Mouse (Mus musculus): ENCODE results near the gene Inafm2.

The Inafm2 gene

GRCm38 (mm10) chr2:118756103-118756502 is 10.5 kb downstream of the Inafm2 start:
- DNase-seq (ENCODE audit: low read depth, low spot score), result no peak

DNA sequence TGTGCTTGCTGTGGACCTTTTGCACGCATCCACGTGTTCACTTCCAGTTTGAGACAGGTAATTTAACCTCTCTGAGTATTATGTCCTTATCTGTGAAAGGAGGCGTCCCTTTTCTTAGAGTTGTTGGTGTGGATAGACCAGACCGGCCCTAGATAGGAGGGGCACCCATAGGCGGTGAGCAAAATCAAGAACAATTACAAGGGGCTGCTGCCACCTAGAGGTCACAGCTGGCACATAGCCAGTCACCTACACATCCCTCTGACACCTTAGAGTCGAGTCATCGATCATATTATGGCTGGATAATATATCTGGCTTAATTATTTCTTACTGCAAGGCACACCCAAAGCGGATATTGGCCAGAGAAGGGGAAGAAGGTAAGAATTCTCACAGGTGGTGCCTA is 14.3 kb downstream of the Inafm2 start:
- DNase-seq (ENCODE audit: low read depth, low spot score), result no peak

GRCm38 (mm10) chr2:118760311-118761025 is 14.9 kb downstream of the Inafm2 start:
- DNase-seq (ENCODE audit: low read depth, low spot score), result no peak

GRCm38 (mm10) chr2:118761358-118761757 is 15.8 kb downstream of the Inafm2 start:
- no peak for DNase-seq (ENCODE audit: low read depth, low spot score)

DNA sequence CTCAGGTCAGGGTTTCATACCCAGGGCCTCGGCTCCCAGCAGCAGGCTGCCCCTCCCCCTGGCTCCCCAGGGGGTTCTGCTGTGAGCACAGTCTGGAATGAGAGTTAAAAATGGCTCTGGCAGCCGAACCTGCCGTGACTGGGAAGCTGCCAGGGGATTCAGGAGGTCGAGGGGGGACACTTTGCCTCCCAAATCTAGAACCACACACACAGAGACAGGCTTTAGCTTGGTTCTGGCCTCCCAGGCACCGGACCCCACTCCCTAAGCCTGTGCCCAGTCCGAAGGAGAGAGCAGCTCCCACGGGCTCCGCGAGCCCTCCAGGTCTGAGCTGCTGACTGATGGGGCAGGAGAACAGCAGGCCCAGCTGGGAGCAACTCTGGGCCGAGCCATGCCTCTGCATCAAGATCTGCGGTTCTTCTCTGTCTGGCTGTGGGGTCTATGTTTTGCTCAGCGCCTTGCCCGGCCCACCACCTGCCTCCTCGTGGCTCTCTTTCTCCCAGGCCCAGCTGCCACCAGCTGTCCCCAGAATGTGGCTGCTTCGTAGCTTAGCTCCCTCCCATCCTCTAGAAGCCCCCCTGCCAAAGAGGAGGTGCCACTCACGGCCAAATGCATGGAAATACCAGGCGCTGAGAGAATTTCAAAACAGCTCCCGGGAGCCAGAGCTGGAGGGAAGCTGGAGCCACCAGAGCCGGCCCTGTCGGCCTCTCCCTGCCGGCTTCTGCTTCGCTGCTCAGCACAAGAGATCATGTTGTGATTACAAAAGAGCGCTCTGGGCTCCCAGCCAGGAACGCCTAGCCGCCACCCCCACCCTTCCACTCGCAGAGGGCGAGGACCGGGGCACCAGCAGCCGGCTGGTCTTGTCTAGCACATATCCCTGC is 16.6 kb downstream of the Inafm2 start, which contains the start of gene Ccdc9b:
Gene Ccdc9b, minus strand, starts transcription at position 756 of the 878 bp plus-strand sequence.
- DNase-seq (ENCODE audit: low read depth, low spot score), result no peak

DNA sequence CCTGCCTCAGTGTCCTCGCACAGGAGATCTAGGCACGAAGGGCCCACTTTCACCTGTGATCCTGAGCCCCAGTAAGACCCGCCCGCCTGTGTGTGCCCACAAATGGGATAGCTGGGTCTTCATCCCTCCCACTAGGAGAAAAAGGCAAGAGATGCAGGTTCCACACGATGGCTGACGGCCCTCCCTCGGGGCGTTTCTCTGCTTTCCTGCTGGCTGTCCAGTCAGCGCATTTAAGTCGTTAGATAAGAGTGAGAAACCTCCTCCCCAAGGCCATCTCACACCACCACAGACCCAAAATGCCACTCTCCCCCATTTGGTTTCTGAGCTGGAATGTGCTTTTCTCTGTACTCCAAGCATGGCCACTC is 17.2 kb downstream of the Inafm2 start:
- DNase-seq (ENCODE audit: low read depth, low spot score), result no peak

GRCm38 (mm10) chr2:118763469-118763868 is 17.9 kb downstream of the Inafm2 start:
- no peak for DNase-seq (ENCODE audit: low read depth, low spot score)

GRCm38 (mm10) chr2:118764094-118764831 is 18.7 kb downstream of the Inafm2 start:
- DNase-seq (ENCODE audit: low read depth, low spot score), result no peak

DNA sequence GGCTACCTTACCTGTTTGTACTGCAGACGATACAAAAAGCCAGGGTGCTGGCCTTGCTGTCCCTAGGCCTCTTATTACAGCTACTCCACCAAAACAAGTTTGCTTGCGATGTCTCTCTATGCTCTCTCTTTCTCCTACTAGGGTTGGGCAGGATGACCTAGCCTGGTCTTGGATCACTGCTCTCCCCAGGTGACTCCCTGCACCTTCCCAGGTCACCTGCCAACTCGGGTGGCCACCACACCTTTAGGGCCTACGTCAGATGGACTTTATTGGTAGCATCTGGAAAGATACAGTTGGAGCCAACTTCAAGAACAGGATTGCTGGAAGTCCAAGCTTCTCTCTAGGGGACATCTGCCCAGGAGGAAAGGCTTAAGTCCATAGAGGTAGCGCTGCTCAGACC is 19.3 kb downstream of the Inafm2 start:
- no peak for DNase-seq (ENCODE audit: low read depth, low spot score)

DNA sequence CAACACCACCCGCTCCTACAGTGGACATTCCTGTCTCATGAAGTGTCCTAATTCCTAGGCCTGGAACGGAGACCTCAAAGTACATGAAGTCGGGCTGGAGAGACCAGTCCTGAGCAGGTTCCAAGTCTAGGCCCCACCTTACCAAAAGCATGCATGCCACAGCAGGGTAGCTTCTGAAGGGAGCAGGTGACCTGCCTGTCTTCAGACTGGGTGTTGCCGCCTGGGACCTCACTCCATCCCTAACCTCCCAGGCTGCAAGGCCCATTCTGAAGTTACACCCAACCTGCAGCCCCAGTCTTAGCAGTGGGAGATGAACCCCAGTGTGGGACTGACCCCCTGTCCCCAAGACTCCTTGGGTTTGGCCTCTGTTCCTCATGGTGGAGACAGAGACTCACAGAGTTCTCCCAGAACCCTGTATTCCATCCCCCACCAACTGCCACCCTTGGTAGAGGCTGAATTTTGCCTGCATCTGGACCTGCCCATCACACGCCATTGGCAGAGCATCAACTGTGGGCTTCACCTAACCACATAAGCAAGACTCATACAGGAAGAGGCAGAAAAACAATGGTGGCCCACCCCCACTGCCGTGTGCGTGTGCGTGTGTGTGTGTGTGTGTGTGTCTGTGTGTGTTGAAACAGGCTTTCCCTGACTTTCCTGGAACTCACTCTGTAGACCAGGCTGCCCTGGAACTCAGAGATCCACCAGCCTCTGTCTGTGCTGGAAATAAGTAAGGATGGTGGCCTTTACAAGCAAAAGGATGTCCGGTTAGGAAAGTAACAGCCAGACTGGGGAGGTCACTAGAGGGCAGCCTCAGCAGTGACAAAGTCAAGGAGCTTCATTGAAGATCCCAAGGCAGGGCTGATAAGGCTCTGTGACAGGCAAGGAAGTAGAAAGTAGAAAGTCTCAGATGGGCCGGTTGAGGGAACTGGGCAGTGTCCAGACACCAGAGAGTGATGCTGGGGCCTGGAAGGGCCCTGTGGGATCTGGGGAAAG is 20.8 kb downstream of the Inafm2 start:
- DNase-seq (ENCODE audit: low read depth, low spot score), result no peak

GRCm38 (mm10) chr2:118772158-118772874 is 26.8 kb downstream of the Inafm2 start, which contains the start of gene Phgr1:
Gene Phgr1, plus strand, starts transcription at chr2:118772769.
- DNase-seq (ENCODE audit: low read depth, low spot score), result no peak

DNA sequence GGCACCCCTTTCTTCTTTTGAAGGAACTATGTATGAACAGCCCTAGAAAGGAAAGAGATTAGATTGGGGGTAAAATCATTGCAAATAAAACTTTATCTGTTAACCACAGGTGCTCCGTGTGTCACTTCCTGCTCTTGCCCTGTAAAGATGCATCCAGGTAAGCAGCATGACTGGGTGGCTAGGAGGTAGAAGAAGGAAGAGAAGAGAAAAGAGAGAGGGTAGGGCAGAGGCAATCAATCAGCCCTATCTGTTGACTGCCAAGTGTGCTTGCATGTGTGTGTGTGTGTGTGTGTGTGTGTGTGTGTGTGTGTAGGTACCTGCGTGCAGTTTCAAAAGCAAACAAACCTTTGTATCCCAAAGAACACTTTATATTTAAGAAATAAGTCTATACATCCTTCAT is 29.0 kb downstream of the Inafm2 start:
- DNase-seq (ENCODE audit: low read depth, low spot score), result no peak

- no peak for DNase-seq (ENCODE audit: low read depth, low spot score)
These were observed 29.8 kb downstream of the Inafm2 start for GRCm38 (mm10) chr2:118775396-118775795.

DNA sequence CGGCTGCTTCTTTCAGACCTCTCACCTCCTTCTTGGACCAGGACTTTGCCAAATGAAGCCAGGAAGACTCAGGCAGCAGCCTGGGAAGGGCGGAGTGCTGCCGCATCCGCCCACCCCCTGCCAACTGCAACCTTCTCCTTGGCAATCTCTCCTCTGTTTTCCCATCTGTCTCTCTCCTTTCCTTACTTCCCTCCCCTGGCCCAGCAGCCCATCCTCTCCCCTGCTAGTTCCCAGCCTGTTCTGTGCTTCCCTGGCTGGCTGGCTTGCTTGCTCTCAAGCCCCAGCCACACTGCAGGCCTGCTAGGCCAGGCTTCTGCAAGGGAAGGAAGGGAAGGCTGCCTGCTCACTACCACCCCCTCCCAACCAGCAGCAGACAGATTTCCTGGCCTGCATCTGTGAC is 30.3 kb downstream of the Inafm2 start:
- DNase-seq (ENCODE audit: low read depth, low spot score), result no peak

DNA sequence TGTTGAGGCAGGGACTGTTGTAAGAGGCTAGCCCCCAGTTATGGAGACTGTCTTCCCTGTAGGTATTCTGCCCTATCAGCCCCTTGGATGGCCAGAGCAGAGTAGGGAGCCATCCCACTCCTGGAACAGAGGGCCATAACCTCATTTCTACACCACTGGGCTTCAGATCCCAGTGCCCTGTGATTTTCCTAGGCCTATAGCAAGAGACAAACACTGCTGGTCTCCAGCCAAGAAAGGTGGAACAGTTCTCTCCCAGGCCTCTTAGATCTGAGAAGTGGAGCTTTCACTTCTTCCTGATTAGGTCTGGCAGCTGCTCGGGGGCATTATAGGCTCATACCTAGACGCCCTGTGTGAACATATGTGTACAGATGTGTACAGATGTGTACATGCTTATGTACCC is 30.7 kb downstream of the Inafm2 start:
- no peak for DNase-seq (ENCODE audit: low read depth, low spot score)

DNA sequence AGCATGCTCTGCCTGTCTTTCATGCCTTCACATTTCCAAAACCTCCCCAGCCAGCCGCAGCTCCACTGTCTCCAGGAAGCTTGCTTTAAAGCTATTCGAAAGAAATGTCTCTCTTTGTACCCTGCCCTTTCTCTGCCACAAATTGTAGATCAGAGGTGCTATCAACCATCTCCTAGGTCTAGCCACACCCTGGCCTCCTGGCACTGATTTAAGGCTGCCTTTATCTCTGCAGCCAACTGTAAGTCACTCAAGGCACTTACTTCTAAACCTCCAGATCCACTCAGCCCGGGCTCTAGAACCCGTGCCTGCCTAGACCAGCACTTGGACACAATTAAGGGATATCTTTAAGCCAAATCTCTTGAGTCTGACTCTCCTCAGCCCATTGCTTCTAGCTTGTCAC is 32.9 kb downstream of the Inafm2 start:
- no peak for DNase-seq (ENCODE audit: low read depth, low spot score)

GRCm38 (mm10) chr2:118779065-118779464 is 33.5 kb downstream of the Inafm2 start:
- no peak for DNase-seq (ENCODE audit: low read depth, low spot score)

- peak; percentile 88 for DNase-seq (ENCODE audit: low read depth, low spot score)
These were observed 34.2 kb downstream of the Inafm2 start, which contains the start of gene Disp2 for GRCm38 (mm10) chr2:118779504-118780480. Gene Disp2, plus strand, starts transcription at chr2:118779719.

GRCm38 (mm10) chr2:118781115-118781514 is 35.6 kb downstream of the Inafm2 start:
- no peak for DNase-seq (ENCODE audit: low read depth, low spot score)
